Mouse (Mus musculus): ENCODE measurements around the gene Psmb7. TPM values are rescaled to one million over a fixed set of nuclear protein-coding genes. Genes with fewer than 3 reads are reported as not detected.

Psmb7 gene
- polyA plus RNA-seq, 1 experiment from 2014 or later, result 270 TPM

DNA sequence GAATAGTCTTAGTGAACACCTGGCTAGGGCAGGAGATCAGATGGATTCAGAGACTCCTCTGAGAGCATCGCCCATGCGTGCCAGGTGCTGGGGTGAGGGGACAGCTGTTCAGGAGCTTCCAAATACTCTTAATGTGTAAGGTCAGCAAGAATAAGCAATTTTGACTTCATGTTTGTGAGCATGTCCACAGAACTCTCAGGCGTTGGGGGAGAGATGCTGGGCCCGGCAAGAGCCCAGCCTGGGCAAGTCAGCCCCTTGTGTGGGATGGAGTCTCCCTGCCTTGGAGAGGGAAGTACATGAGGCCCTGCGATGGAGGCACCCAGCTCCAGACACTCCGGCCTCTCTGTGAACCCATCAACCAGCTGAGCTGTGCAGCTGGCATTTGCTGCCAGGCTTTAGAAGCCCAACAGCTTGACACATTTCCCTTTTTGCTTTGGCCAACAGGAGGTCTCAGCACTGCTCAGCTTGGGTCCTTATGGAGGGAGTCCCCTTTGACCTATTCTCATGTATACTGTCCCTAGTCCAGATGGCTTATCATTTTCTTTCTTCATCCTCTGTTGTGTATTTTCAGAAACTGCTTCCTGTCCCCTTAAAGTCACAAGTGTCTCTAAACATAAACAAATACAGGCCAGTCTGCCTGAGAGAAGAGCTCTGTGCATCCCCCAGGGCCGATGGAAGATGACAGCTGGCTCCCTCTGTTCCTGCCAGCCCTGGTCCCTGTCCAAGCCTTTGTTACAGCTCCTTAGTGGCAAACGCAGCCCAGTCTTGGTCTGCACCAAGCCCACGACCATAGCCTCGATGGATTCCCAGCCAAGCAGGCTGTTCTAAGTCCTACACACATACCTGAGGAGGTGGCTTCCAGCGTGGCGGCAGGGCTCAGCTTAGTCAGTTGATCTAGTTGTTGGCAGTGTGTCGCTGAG, 65.0 kb downstream of the Psmb7 start:
- Histone ChIP-seq H3K4me2 (no peak overlapping the region), H3K27ac (ENCODE audit: low read depth) (peak overlapping the region; percentile 78), H3K4me3 (ENCODE audit: low read depth, low read length) (no peak overlapping the region), H3K4me1 (ENCODE audit: insufficient read depth) (peaks cover 11% of the 10 kb centered on the region), H3K9me3 (ENCODE audit: low read depth, low read length) (no peaks in the 10 kb centered on the region), H3K9ac (no peak overlapping the region), H3K36me3 (ENCODE audit: insufficient read depth) (peaks cover 69% of the 10 kb centered on the region), H3K27me3 (ENCODE audit: insufficient read depth, low read length) (no peaks in the 10 kb centered on the region)
- DNase-seq, result peak; percentile 84
- TF ChIP-seq CTCF (IDR thresholded peaks at IDR 0.05; ENCODE audit: low read depth), result no peak
- peak; percentile 92 for ATAC-seq (ENCODE audit: insufficient read depth)
- WGBS, result 44% methylated on average over 13 of the region's 13 CpGs

GRCm38 (mm10) chr2:38574697-38575096, 69.2 kb downstream of the Psmb7 start:
- no peaks in the 10 kb centered on the region for H3K9me3 ChIP-seq (ENCODE audit: low read depth, low read length)
- H3K4me3 ChIP-seq (ENCODE audit: low read depth, low read length), result no peak overlapping the region
- H3K4me1 ChIP-seq (ENCODE audit: insufficient read depth), result peaks cover 11% of the 10 kb centered on the region
- DNase-seq, result no peak
- TF ChIP-seq CTCF (IDR thresholded peaks at IDR 0.05; ENCODE audit: low read depth), result no peak
- H3K9ac ChIP-seq, result no peak overlapping the region
- 89% methylated on average over 2 of the region's 2 CpGs for whole genome bisulfite sequencing
- peaks cover 79% of the 10 kb centered on the region for H3K36me3 ChIP-seq (ENCODE audit: insufficient read depth)
- no peak overlapping the region for H3K27ac ChIP-seq (ENCODE audit: low read depth)
- H3K4me2 ChIP-seq, result no peak overlapping the region
- ATAC-seq (ENCODE audit: insufficient read depth), result no peak
- H3K27me3 ChIP-seq (ENCODE audit: insufficient read depth, low read length), result no peaks in the 10 kb centered on the region

DNA sequence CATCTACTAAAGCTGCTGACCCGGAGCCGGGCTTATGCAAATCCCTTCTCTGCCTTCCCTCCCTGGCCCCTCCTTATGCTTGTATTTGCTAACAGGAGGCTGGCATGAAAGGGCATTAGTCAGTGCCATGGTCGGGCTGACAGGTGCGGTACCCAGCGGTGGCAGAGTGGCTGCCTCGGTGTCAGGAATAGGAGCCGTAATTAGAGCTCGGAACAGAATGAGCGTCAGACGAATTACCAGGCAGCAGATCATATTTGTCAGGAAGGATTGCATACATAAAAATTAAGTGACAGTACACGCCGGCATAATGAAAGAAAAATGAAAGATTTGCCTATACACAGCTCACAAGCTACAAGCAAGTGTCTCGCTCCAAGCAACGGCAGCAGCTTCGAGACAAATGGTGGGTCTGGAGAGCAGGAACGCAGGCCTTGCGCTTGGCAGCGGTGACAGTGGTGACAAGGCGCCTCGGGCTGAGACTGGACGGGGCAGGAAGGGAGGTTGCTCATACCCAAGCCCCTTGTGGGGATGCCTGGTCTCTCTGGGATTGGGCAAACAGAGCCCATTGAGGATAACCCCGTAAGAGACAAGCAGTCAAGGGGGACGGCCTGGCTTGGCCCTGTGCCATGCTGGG, 71.8 kb downstream of the Psmb7 start:
- no peak for TF ChIP-seq CTCF (IDR thresholded peaks at IDR 0.05; ENCODE audit: low read depth)
- Histone ChIP-seq H3K4me2 (no peak overlapping the region), H3K27me3 (ENCODE audit: insufficient read depth, low read length) (no peaks in the 10 kb centered on the region), H3K9ac (no peak overlapping the region), H3K27ac (ENCODE audit: low read depth) (no peak overlapping the region), H3K4me1 (ENCODE audit: insufficient read depth) (no peaks in the 10 kb centered on the region), H3K36me3 (ENCODE audit: insufficient read depth) (peaks cover 82% of the 10 kb centered on the region), H3K9me3 (ENCODE audit: low read depth, low read length) (no peaks in the 10 kb centered on the region), H3K4me3 (ENCODE audit: low read depth, low read length) (no peak overlapping the region)
- ATAC-seq (ENCODE audit: insufficient read depth) (no peak), DNase-seq (no peak)
- 85% methylated on average over 23 of the region's 23 CpGs for WGBS

DNA sequence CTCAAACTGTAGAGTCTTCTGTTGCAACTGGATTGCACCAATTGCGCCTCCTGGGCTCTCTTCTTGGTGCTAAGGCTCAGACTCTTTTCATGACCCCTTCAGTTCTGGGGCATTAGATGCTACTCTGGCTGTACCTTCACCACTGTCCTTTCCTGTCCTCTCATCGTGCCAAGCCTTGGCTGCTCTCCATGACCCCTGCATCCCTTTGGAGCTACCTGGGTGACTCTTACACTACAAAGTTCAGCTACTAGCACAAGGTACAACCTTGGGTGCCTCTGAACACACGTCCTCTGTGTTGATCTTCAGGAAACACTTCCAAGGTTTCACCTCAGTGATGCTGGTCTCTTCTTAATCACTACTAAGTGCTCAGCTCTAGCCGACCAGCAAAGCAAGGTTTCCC, 81.3 kb downstream of the Psmb7 start:
- no peak overlapping the region for H3K27ac ChIP-seq (ENCODE audit: low read depth)
- no peaks in the 10 kb centered on the region for H3K4me1 ChIP-seq (ENCODE audit: insufficient read depth)
- no peaks in the 10 kb centered on the region for H3K9me3 ChIP-seq (ENCODE audit: low read depth, low read length)
- no peak overlapping the region for H3K9ac ChIP-seq
- peaks cover 61% of the 10 kb centered on the region for H3K36me3 ChIP-seq (ENCODE audit: insufficient read depth)
- 84% methylated on average over 4 of the region's 4 CpGs for WGBS
- TF ChIP-seq CTCF (IDR thresholded peaks at IDR 0.05; ENCODE audit: low read depth), result no peak
- H3K4me2 ChIP-seq, result no peak overlapping the region
- no peak for DNase-seq
- no peak overlapping the region for H3K4me3 ChIP-seq (ENCODE audit: low read depth, low read length)
- ATAC-seq (ENCODE audit: insufficient read depth), result no peak
- no peaks in the 10 kb centered on the region for H3K27me3 ChIP-seq (ENCODE audit: insufficient read depth, low read length)

- WGBS, result 78% methylated on average over 17 of the region's 17 CpGs
- no peaks in the 10 kb centered on the region for H3K27me3 ChIP-seq (ENCODE audit: insufficient read depth, low read length)
- no peak overlapping the region for H3K27ac ChIP-seq (ENCODE audit: low read depth)
- H3K4me2 ChIP-seq, result no peak overlapping the region
- H3K4me3 ChIP-seq (ENCODE audit: low read depth, low read length), result no peak overlapping the region
- no peak overlapping the region for H3K9ac ChIP-seq
- no peaks in the 10 kb centered on the region for H3K9me3 ChIP-seq (ENCODE audit: low read depth, low read length)
- H3K4me1 ChIP-seq (ENCODE audit: insufficient read depth), result no peaks in the 10 kb centered on the region
- no peak for TF ChIP-seq CTCF (IDR thresholded peaks at IDR 0.05; ENCODE audit: low read depth)
- 0 out of 2 replicates have a peak, but pooled peaks have one; percentile 14 for ATAC-seq (ENCODE audit: insufficient read depth)
- peaks cover 49% of the 10 kb centered on the region for H3K36me3 ChIP-seq (ENCODE audit: insufficient read depth)
- DNase-seq, result no peak
Measured at GRCm38 (mm10) chr2:38560296-38561227, 83.3 kb downstream of the Psmb7 start.

GRCm38 (mm10) chr2:38556721-38557120, 87.2 kb downstream of the Psmb7 start:
- Histone ChIP-seq H3K27ac (ENCODE audit: low read depth) (no peak overlapping the region), H3K4me3 (ENCODE audit: low read depth, low read length) (no peak overlapping the region), H3K9ac (no peak overlapping the region), H3K9me3 (ENCODE audit: low read depth, low read length) (no peaks in the 10 kb centered on the region), H3K36me3 (ENCODE audit: insufficient read depth) (peaks cover 46% of the 10 kb centered on the region), H3K4me1 (ENCODE audit: insufficient read depth) (no peaks in the 10 kb centered on the region), H3K27me3 (ENCODE audit: insufficient read depth, low read length) (no peaks in the 10 kb centered on the region), H3K4me2 (no peak overlapping the region)
- DNase-seq, result no peak
- no peak for ATAC-seq (ENCODE audit: insufficient read depth)
- 80% methylated on average over 3 of the region's 3 CpGs for WGBS
- no peak for TF ChIP-seq CTCF (IDR thresholded peaks at IDR 0.05; ENCODE audit: low read depth)

Measured in lung, embryonic 14.5 days (tissue).